Mouse (Mus musculus): ENCODE data around the gene Emp1. TPM values are rescaled to one million over a fixed set of nuclear protein-coding genes. Genes with fewer than 3 reads are reported as not detected.

Emp1 gene
- total RNA-seq, 2 experiments from 2014 or later, result 39.9 to 43.1 TPM

- peak in 1 of 2 experiments; percentile 33 for DNase-seq
Observed at GRCm38 (mm10) chr6:135363344-135364040, 1.1 kb downstream of the Emp1 start.

- DNase-seq, result peak; percentile 75 to 81
Observed at GRCm38 (mm10) chr6:135364041-135364745, 1.8 kb downstream of the Emp1 start.

GRCm38 (mm10) chr6:135364891-135365301, 2.6 kb downstream of the Emp1 start:
- peak; percentile 93 to 96 for DNase-seq

- DNase-seq, result peak in 1 of 2 experiments; percentile 19
Observed at GRCm38 (mm10) chr6:135365614-135366013, 3.3 kb downstream of the Emp1 start.

GRCm38 (mm10) chr6:135368230-135368629, 5.9 kb downstream of the Emp1 start:
- DNase-seq, result peak; percentile 42 to 44

- peak; percentile 79 to 91 for DNase-seq
Observed at GRCm38 (mm10) chr6:135369551-135369968, 7.2 kb downstream of the Emp1 start.

GRCm38 (mm10) chr6:135370954-135371353, 8.6 kb downstream of the Emp1 start:
- peak in 1 of 2 experiments; percentile 9 for DNase-seq

- DNase-seq, result peak in 1 of 2 experiments; percentile 18
Observed at GRCm38 (mm10) chr6:135373357-135373756, 11.0 kb downstream of the Emp1 start.

- DNase-seq, result no peak
Observed at GRCm38 (mm10) chr6:135375818-135376217, 13.5 kb downstream of the Emp1 start.

- no peak for DNase-seq
Observed at GRCm38 (mm10) chr6:135376248-135376647, 13.9 kb downstream of the Emp1 start.

- DNase-seq, result peak; percentile 71 to 83
Observed at GRCm38 (mm10) chr6:135377583-135378319, 15.4 kb downstream of the Emp1 start.

- DNase-seq, result no peak
Observed at GRCm38 (mm10) chr6:135383919-135384318, 21.6 kb downstream of the Emp1 start.

GRCm38 (mm10) chr6:135385738-135386459, 23.6 kb downstream of the Emp1 start:
- no peak for DNase-seq

- DNase-seq, result no peak
Observed at GRCm38 (mm10) chr6:135387653-135388052, 25.3 kb downstream of the Emp1 start.

GRCm38 (mm10) chr6:135388711-135389110, 26.4 kb downstream of the Emp1 start:
- no peak for DNase-seq

- DNase-seq, result no peak
Observed at GRCm38 (mm10) chr6:135390398-135390797, 28.1 kb downstream of the Emp1 start.

- DNase-seq, result no peak
Observed at GRCm38 (mm10) chr6:135395375-135395774, 33.0 kb downstream of the Emp1 start.

GRCm38 (mm10) chr6:135397089-135397488, 34.7 kb downstream of the Emp1 start:
- DNase-seq, result no peak

- DNase-seq, result no peak
Observed at GRCm38 (mm10) chr6:135397788-135398187, 35.4 kb downstream of the Emp1 start.

GRCm38 (mm10) chr6:135398801-135399200, 36.5 kb downstream of the Emp1 start:
- DNase-seq, result peak; percentile 71 to 76

- peak; percentile 61 to 90 for DNase-seq
Observed at GRCm38 (mm10) chr6:135400306-135400705, 38.0 kb downstream of the Emp1 start.

GRCm38 (mm10) chr6:135405093-135405492, 42.7 kb downstream of the Emp1 start:
- DNase-seq, result no peak

Data from heart, adult 18-20 months (tissue).